Mouse (Mus musculus) E14TG2a.4 (cell line): ENCODE results near the gene Adamtsl1.

Experiments
- H3K27me3 ChIP-seq: 2 replicates; pipeline ENCODE4 v1.6.1; 2014; ENCODE audit warnings: low read length, control low read depth; ENCODE audit not compliant: insufficient read depth
- H3K36me3 ChIP-seq: 2 replicates; pipeline ENCODE4 v1.6.1; 2014; ENCODE audit warnings: low read length, control low read depth; ENCODE audit not compliant: insufficient read depth
- H3K4me1 ChIP-seq: replicated peaks from 2 replicates; pipeline ENCODE4 v1.6.1; 2014; ENCODE audit warnings: low read depth, low read length, control low read depth
- H3K4me3 ChIP-seq: replicated peaks from 2 replicates; pipeline ENCODE4 v1.5.1; 2014; ENCODE audit warnings: mild to moderate bottlenecking, low read length
- H3K9me3 ChIP-seq: 2 replicates; pipeline ENCODE4 v1.6.1; 2014; ENCODE audit warnings: low read length, control low read depth
- CTCF ChIP-seq: conservative IDR thresholded peaks from 2 replicates; pipeline ENCODE4 v1.5.1; 2014; ENCODE audit warnings: low read length
- NANOG ChIP-seq: IDR thresholded peaks from 2 replicates; pipeline ENCODE4 v1.6.1; 2014; ENCODE audit warnings: borderline replicate concordance, low read length, mixed read lengths
- POU5F1 ChIP-seq: IDR thresholded peaks from 2 replicates; pipeline ENCODE4 v1.6.1; 2014; ENCODE audit warnings: low read length, borderline replicate concordance

The Adamtsl1 gene

GRCm38 (mm10) chr4:85743427-85743826 is 229.5 kb downstream of the Adamtsl1 start:
- TF ChIP-seq POU5F1 (no peak), NANOG (no peak), CTCF (no peak)
- no peaks in the 10 kb centered on the region for H3K36me3 ChIP-seq
- H3K27me3 ChIP-seq, result no peaks in the 10 kb centered on the region
- no peaks in the 10 kb centered on the region for H3K4me1 ChIP-seq
- no peak overlapping the region for H3K4me3 ChIP-seq
- no peaks in the 10 kb centered on the region for H3K9me3 ChIP-seq

GRCm38 (mm10) chr4:85762684-85763083 is 248.7 kb downstream of the Adamtsl1 start:
- no peak for TF ChIP-seq NANOG
- no peak for TF ChIP-seq POU5F1
- TF ChIP-seq CTCF, result no peak
- Histone ChIP-seq H3K4me1 (no peaks in the 10 kb centered on the region), H3K27me3 (no peaks in the 10 kb centered on the region), H3K9me3 (peaks cover 14% of the 10 kb centered on the region), H3K4me3 (no peak overlapping the region), H3K36me3 (no peaks in the 10 kb centered on the region)

DNA sequence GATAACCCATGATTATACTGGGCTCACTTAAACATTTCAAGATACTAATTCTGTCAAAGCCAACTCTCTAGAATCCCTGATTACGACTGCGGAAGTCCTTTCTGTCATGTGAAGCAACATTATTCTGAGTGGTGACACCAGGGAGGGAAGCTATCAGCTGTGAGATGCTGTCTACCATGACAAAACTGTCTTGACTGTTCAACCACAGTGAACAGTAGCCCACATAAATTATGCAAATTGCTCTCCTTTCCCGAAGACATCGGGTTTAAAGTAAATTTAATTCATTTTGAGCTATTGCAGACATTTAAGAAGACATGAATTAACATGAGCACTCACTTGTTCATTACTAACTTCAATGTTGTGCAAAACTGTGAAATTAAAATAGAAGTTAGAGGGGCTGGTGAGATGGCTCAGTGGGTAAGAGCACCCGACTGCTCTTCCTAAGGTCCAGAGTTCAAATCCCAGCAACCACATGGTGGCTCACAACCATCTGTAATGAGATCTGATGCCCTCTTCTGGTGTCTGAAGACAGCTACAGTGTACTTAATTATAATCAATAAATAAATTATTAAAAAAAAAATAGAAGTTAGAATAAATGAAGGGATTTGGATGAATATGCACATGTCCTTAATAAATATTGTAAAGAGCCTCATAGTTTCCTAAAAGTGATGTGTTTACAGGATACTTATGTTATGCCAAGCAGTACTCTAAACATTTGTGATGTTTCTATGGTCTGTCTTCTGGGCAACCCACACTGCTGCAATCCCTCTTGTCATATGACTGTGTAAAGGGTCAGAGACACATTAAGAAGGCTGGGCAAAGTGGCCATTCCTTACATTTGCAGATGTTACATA is 249.4 kb downstream of the Adamtsl1 start:
- TF ChIP-seq POU5F1, result no peak
- no peak for TF ChIP-seq CTCF
- TF ChIP-seq NANOG, result no peak
- H3K9me3 ChIP-seq, result peaks cover 14% of the 10 kb centered on the region
- H3K27me3 ChIP-seq, result no peaks in the 10 kb centered on the region

GRCm38 (mm10) chr4:85764015-85764450 is 250.1 kb downstream of the Adamtsl1 start:
- Histone ChIP-seq H3K36me3 (no peaks in the 10 kb centered on the region), H3K9me3 (peaks cover 14% of the 10 kb centered on the region), H3K4me3 (no peak overlapping the region), H3K27me3 (no peaks in the 10 kb centered on the region), H3K4me1 (no peaks in the 10 kb centered on the region)
- TF ChIP-seq NANOG (no peak), POU5F1 (no peak), CTCF (no peak)

More for the DNA sequence above, 249.4 kb downstream of the Adamtsl1 start:
- no peaks in the 10 kb centered on the region for H3K4me1 ChIP-seq
- no peaks in the 10 kb centered on the region for H3K36me3 ChIP-seq
- H3K4me3 ChIP-seq, result no peak overlapping the region

DNA sequence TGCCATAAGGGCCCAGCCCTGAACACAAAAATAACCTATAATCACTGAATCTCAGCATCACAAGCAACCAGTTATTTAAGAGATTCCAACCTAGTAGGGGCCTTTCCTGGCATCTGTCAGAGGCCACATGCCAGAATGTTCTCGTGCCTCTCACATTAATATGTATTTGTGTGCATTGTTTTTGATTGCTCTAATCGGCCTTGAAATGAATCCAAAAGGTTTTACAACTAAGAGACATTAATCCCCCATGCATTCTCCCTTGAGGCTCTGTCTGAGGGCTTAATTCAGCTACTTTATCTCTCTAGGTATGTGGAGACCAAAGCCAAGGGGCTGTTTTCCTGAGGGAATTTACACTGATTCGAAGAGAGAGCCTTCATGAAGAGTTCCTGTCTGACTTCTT is 250.5 kb downstream of the Adamtsl1 start:
- no peaks in the 10 kb centered on the region for H3K4me1 ChIP-seq
- no peak overlapping the region for H3K4me3 ChIP-seq
- no peaks in the 10 kb centered on the region for H3K36me3 ChIP-seq
- H3K27me3 ChIP-seq, result no peaks in the 10 kb centered on the region
- peaks cover 14% of the 10 kb centered on the region for H3K9me3 ChIP-seq
- TF ChIP-seq NANOG, result no peak
- TF ChIP-seq POU5F1, result no peak
- no peak for TF ChIP-seq CTCF

- no peaks in the 10 kb centered on the region for H3K36me3 ChIP-seq
- no peaks in the 10 kb centered on the region for H3K27me3 ChIP-seq
- H3K4me1 ChIP-seq, result no peaks in the 10 kb centered on the region
- peaks cover 13% of the 10 kb centered on the region for H3K9me3 ChIP-seq
- TF ChIP-seq POU5F1, result no peak
- no peak for TF ChIP-seq NANOG
- no peak for TF ChIP-seq CTCF
- H3K4me3 ChIP-seq, result no peak overlapping the region
These were observed 253.7 kb downstream of the Adamtsl1 start for GRCm38 (mm10) chr4:85767666-85768065.

GRCm38 (mm10) chr4:85768107-85768506 is 254.1 kb downstream of the Adamtsl1 start:
- no peak for TF ChIP-seq POU5F1
- no peak for TF ChIP-seq CTCF
- TF ChIP-seq NANOG, result no peak
- no peaks in the 10 kb centered on the region for H3K4me1 ChIP-seq

DNA sequence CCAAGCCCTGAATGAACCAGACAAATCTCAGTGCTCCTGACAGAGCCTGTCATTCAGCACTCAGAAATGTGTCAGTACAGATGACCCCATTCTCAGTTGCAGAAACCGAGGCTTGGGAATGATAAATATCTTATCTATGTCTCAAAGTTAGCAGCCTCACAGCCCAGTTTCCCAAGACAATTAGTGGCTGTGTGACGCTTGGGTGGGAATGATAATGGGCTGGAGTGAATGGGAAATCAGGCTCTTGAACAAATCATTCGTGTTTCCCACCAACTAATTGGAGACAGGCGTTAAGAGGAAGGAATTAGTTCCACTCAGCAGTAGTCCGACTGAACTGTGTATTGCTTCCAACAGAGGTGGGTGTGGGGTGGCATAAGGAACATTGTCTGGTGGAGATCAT is 268.5 kb downstream of the Adamtsl1 start:
- H3K27me3 ChIP-seq, result no peaks in the 10 kb centered on the region
- no peak overlapping the region for H3K4me3 ChIP-seq
- TF ChIP-seq CTCF (no peak), NANOG (no peak), POU5F1 (no peak)
- no peaks in the 10 kb centered on the region for H3K9me3 ChIP-seq
- H3K4me1 ChIP-seq, result 0 out of 2 replicates have a peak, but pooled peaks cover 4% of the 10 kb centered on the region
- H3K36me3 ChIP-seq, result no peaks in the 10 kb centered on the region

More at GRCm38 (mm10) chr4:85768107-85768506, 254.1 kb downstream of the Adamtsl1 start:
- H3K27me3 ChIP-seq, result no peaks in the 10 kb centered on the region
- H3K4me3 ChIP-seq, result no peak overlapping the region
- H3K9me3 ChIP-seq, result peaks cover 9% of the 10 kb centered on the region
- no peaks in the 10 kb centered on the region for H3K36me3 ChIP-seq
